Mouse (Mus musculus): Measurements from ENCODE around the gene Cuedc2.

Gene Cuedc2

DNA sequence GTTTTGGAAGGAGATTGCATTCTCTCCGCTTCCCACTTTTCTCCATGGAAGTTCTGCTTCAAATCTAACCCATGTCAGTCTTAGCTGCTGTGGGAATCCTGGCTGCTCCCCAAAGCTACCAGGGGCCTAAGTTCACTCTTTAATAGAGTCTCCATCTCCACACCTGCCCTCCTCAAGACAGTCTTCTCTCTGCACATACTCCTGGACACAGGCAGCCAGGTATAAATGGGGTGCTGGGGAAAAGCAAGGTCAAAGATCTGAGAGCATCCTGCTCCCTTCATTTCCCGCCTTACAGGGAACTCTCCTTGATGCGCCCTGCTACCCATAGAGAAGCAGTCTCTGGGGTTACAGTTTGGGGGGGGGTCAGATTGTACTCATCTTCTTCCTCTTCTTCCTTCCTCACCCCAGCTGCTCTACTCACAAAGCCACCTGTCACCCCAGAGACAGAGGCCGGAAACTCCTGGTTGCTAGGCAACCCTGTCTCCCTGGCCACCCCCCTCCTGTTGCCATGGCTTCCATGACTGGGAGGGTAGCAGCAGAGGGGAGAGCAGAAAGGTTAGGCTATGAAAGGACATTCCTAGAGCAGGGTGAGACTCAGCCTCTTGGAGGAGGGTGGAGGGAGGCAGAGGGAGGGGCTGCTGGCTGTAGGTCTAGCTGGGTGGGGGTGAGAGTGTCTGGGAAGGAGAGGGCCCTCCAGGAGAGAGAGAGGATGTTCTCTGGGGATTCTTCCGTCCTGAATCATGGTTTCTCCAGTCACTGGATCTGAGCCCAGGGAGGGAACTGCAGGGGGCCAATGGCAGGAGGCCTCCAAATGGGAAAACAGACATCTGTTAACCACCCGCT lies 17.2 kb downstream of the Cuedc2 start:
- DNase-seq (ENCODE audit: inconsistent ontology term): peak; percentile 69

DNA sequence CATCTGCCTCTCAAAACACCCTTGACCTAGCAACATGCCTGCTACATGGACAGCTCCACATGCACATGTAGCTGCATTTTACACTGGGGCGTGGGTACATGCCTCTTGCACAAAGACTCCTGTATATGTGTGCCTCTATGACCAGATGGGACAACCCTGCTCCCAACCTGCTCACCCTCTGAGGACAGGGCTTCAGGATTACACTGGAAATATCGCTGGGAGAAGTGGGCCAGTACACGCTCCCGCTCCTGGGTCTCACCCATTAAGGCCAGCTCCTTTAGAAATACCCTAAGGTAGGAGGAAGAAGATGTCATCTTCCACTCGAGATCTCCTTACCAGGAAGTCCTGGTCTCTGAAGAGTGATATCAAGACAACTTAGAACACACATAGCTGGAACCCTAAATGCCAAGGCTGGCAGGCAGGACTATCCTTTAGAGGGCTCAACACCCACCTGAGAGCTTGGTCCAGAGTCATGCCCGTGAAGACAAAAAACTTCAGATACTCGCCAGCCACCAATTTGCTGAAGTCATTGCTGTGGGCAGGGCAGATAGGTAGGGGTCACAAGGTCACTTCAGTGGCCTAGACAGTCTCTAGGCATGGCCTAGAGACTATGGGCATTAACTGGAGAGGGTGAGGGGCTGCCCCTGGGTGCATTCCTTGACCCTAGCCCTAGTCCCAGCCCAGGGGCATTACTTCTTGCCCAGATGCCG lies 18.3 kb downstream of the Cuedc2 start:
- DNase-seq (ENCODE audit: inconsistent ontology term): no peak

DNA sequence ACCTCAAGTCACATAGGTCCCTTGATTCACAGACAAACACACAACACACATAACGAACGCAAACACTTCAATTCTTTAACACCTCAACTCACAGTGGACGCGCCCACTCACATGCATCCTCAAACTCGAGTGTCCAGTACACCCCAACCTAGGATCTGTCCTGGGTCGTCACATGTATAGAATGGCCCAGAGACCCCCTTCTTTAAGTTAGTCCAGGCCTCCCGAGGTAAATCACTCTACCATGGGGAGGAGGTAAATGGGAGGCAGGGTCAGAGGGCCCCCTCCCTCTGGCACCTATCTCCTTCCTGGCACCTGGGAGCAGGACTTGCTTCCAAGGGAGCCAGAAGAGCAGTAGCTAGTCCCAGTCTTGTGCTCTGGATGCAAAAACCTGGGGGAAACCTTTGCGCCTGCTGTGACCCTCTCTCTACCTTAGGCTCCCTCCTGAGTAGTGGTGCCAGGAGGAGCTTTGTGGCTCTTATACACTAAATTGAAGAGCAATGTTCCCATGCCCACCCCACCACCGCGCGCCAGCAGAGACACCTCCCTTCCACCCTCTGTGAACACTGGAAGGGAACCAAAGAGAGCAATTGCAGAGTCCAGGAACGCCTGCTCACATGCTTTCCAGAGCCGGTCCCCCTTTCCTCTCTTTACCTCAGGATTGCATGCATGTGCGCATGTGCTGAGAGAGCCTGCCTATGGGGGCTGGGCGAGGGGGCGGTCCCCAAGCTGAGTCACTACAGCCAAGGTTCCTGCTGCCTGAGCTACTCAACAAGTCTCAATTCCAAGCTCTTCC lies 19.7 kb downstream of the Cuedc2 start:
- peak; percentile 81 for DNase-seq (ENCODE audit: inconsistent ontology term)

DNA sequence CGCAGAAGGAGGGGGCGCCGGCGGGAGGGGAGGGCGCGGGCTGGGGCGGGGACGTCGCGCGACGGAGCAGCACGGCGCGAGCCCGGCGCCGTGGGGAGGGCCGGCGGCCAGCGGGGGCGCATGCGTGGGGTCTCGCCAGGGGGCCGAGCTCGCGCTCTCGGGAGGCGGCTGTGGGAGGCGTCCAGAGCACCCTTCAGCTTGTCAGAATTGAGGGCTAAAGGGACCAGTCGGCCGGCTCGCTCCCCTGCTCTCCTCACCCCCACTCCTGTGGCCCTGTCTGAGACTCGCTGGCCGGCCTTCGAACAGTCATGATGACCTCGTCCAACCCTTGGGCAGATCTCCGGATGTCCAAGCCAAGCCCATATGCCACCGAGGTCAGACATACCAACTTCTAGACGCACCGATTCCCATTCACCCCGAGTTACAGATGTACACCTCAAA lies 20.5 kb downstream of the Cuedc2 start:
- no peak for DNase-seq (ENCODE audit: inconsistent ontology term)

GRCm38 (mm10) chr19:46317546-46317885 lies 21.0 kb downstream of the Cuedc2 start:
- DNase-seq (ENCODE audit: inconsistent ontology term): no peak

GRCm38 (mm10) chr19:46316846-46317545 lies 21.5 kb downstream of the Cuedc2 start:
- no peak for DNase-seq (ENCODE audit: inconsistent ontology term)

DNA sequence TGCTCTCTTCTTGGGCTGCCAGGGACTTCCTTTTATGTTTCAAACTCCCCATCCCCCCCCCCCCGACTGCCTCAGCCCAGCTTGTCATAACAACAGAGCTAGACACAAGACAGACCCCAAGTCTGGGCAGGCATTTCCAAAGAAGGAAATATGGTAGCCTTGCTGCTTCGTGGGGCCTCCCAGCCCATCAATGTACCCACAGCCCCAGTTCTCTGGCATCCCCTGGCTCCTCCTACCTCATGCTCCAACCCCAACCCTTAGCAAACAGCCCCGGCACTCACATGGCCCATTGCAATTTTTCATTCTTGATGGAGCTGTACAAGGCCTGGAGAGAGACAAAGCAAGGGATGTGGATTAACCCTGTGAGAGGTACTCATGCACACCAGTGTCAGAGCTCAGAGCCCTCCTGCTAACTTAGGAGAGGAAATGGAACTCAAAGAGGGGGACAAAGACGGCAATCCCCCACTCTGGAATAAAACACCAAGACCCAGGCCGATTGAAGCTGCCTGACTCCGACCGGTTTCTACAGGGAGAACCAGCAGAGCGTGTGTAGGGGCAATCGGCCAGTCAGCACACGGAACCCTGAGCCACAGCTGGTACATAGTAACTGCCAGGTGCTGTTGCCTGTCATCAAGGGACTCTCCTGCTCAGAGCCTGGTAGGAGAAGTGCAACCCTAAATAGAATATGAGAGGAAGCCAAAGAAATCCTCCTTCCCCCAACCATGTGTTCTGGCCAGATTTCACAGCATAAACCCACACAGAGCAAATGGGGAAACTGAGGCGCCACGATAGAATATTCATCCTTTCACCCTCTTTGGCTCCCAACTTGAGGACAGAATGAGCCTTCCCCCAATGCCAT lies 22.5 kb downstream of the Cuedc2 start:
- DNase-seq (ENCODE audit: inconsistent ontology term): no peak

- DNase-seq (ENCODE audit: inconsistent ontology term): no peak
Observed at GRCm38 (mm10) chr19:46314872-46315742, 23.4 kb downstream of the Cuedc2 start.

DNA sequence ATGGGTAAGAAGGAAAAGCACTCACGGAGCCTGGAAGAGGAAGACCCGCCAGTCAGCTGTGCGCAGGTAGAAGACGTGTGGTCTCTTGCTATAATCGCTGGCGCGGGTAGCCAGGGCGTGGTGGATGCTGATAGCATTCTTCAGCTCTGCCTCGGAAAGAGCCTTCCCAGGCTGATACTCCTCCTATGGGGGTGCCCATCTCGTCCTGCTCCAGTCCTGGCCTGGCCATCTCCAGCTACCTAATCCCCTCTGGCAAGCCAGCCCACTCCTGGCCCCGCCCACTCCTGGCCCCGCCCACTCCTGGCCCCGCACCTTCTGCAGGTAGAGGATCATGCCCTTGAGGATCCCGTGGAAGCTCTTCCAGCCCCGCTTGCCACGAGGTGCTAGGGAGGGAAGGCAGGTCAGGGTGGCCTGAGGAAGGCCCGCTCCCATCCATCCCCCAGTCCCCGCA lies 24.3 kb downstream of the Cuedc2 start:
- DNase-seq (ENCODE audit: inconsistent ontology term): no peak

GRCm38 (mm10) chr19:46313591-46313990 lies 24.9 kb downstream of the Cuedc2 start:
- DNase-seq (ENCODE audit: inconsistent ontology term): no peak

GRCm38 (mm10) chr19:46313116-46313515 lies 25.4 kb downstream of the Cuedc2 start:
- no peak for DNase-seq (ENCODE audit: inconsistent ontology term)

- DNase-seq (ENCODE audit: inconsistent ontology term): no peak
Observed at GRCm38 (mm10) chr19:46312566-46312965, 25.9 kb downstream of the Cuedc2 start.

DNA sequence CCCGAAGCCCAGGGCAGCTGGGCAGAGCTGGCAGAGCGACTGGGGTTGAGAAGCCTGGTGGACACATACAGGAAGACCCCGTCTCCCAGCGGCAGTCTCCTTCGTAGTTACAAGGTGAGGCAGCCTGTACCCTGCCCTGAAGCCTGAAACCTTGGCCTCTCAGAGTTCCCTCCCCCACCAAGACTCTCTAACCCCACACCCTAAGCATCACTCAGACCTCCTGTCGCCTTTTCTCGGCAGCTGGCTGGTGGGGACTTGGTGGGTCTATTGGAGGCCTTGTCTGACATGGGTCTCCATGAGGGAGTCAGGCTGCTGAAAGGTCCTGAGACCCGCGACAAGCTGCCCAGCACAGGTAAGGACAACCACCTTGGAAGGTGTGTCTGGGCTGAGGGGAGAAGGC lies 27.2 kb downstream of the Cuedc2 start:
- no peak for DNase-seq (ENCODE audit: inconsistent ontology term)

DNA sequence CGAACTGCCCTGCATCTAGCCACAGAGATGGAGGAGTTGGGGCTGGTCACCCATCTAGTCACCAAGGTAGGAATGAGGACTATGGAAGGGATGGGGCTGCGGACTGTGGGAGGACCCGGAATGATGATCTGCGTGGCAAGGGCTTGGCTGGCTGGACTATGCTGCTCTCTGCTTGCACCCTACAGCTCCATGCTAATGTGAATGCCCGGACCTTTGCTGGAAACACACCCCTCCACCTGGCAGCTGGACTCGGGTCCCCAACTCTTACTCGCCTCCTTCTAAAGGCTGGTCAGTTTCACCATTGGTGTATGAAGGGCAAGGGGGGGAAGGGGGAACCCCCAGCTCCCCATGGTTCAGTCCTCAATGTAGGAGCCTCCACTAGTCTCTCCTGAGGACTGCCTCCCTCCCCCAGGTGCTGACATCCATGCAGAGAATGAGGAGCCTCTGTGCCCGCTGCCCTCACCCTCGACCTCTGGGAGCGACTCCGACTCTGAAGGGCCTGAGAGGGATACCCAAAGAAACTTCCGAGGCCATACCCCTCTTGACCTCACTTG lies 28.1 kb downstream of the Cuedc2 start:
- DNase-seq (ENCODE audit: inconsistent ontology term): no peak

DNA sequence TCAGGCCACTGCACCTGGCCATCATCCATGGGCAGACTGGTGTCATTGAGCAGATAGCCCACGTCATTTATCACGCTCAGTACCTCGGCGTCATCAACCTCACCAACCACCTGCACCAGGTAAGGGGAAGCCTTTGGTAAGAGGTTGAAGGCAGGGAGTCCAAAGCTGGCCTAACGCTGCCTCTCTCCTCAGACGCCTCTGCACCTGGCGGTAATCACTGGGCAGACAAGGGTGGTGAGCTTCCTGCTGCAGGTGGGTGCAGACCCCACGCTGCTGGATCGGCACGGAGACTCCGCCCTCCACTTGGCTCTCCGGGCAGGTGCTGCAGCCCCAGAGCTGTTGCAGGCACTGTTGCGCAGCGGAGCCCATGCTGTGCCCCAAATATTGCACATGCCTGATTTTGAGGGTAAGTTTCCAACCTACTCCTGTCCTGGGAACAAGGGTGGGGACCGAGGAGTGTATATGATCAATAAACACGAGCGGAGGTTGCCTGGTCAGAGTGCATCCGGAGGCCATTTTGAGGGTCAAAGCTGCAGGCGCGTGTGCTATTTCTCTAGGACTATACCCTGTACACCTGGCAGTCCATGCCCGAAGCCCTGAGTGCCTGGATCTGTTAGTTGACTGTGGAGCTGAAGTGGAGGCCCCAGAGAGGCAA lies 28.7 kb downstream of the Cuedc2 start:
- no peak for DNase-seq (ENCODE audit: inconsistent ontology term)

DNA sequence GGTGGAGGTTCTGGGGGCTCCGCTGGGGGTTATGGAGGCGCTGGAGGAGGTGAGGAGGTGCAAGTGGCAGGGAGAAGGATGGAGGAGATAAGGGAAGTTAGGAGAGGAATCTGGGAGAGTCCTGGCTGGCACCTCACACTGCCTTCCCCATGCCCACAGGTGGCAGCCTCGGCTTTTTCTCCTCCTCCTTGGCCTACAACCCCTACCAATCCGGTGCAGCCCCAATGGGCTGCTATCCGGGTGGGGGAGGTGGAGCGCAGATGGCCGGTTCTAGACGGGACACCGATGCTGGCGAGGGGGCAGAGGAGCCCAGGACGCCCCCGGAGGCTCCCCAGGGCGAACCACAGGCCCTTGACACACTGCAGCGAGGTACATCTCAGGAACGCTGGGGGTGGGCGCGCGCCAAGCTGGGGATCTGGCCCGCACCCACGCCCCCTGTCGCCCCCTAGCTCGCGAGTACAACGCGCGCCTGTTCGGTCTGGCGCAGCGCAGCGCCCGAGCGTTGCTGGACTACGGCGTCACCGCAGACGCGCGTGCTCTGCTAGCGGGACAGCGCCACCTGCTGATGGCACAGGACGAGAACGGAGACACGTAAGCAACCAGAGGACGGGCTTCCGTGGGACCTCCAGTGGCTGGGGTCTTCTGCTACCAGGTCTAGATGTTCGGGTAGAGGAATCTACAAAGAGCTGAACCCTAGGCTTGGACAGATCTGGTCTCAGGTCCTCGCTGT lies 29.6 kb downstream of the Cuedc2 start:
- DNase-seq (ENCODE audit: inconsistent ontology term): peak; percentile 72

DNA sequence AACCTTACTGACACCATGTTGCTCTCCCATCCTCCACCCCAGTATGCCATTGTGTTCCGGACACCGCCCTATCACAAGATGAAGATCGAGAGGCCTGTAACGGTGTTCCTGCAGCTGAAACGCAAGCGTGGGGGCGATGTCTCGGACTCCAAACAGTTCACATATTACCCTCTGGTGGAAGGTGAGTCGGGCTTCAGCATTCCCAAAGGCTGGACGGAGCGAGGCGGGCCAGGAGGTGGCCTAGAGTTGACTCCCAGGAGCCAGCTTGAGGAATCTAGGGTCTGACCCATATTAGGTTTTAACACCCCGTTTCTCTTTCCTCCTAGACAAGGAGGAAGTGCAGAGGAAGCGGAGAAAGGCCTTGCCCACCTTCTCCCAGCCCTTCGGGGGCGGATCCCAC lies 30.2 kb downstream of the Cuedc2 start:
- DNase-seq (ENCODE audit: inconsistent ontology term): no peak

- DNase-seq (ENCODE audit: inconsistent ontology term): no peak
Observed at GRCm38 (mm10) chr19:46307781-46308180, 30.7 kb downstream of the Cuedc2 start.

All from Muller cell, postnatal 12 days (primary cell).